Mouse (Mus musculus) limb, embryonic 11.5 days (tissue): Measurements from ENCODE around the gene Capn1. TPM values are rescaled to one million over a fixed set of nuclear protein-coding genes. Genes with fewer than 3 reads are reported as not detected.

Experiments
- ATAC-seq: fragments of 200-750 bp; cut with Nextera tagmentation; 2 replicates; pipeline ENCODE4 v1.8.0; 2017; ENCODE audit warnings: low read depth; ENCODE audit not compliant: insufficient number of reproducible peaks, low FRiP score, low TSS enrichment
- DNase-seq: peaks from one replicate; pipeline ENCODE4 v3.0.0-alpha.2; 2015; ENCODE audit warnings: low spot score
- H3K27ac ChIP-seq: fragments of 300-500 bp; sonication (generic); replicated peaks from 2 replicates; pipeline ENCODE4 v1.5.1; 2014; ENCODE audit warnings: low read depth, mild to moderate bottlenecking, low read length
- H3K27me3 ChIP-seq: fragments of 300-500 bp; sonication (generic); 2 replicates; pipeline ENCODE4 v1.6.1; 2014; ENCODE audit warnings: mild to moderate bottlenecking, low read length, mixed read lengths; ENCODE audit not compliant: control insufficient read depth, insufficient read depth
- H3K36me3 ChIP-seq: fragments of 300-500 bp; sonication (generic); 2 replicates; pipeline ENCODE4 v1.6.1; 2014; ENCODE audit warnings: mild to moderate bottlenecking, low read length, moderate library complexity, mixed read lengths; ENCODE audit not compliant: control insufficient read depth, insufficient read depth
- H3K4me1 ChIP-seq: fragments of 300-500 bp; sonication (generic); 2 replicates; pipeline ENCODE4 v1.6.1; 2014; ENCODE audit warnings: low read length, mixed read lengths; ENCODE audit not compliant: control insufficient read depth, insufficient read depth
- H3K4me2 ChIP-seq: fragments of 300-500 bp; sonication (generic); 2 replicates; pipeline ENCODE4 v1.6.1; 2014; ENCODE audit warnings: low read depth, mild to moderate bottlenecking, moderate library complexity; ENCODE audit not compliant: severe bottlenecking
- H3K4me3 ChIP-seq: fragments of 300-500 bp; sonication (generic); 2 replicates; pipeline ENCODE4 v1.5.1; 2014; ENCODE audit warnings: low read depth, low read length
- H3K9ac ChIP-seq: fragments of 300-500 bp; sonication (generic); 2 replicates; pipeline ENCODE4 v1.6.1; 2014; ENCODE audit warnings: mild to moderate bottlenecking, low read length
- H3K9me3 ChIP-seq: fragments of 300-500 bp; sonication (generic); 2 replicates; pipeline ENCODE4 v1.6.1; 2016; ENCODE audit warnings: low read length; ENCODE audit not compliant: control insufficient read depth
- WGBS: fragments of 180-500 bp; shearing (Covaris S2); extraction: QIAGEN DNeasy Blood & Tissue Kit; methylation state at CpG from one replicate; pipeline ENCODE4 v1.1.7; 2014; 5-methylcytosine and 5-hydroxymethylcytosine counted together
- polyA plus RNA-seq: library from polyadenylated mRNA; unstranded; fragments of >200 nt; fragmentation: Nextera tagmentation; extraction: Ambion mirVana; gene quantifications from 2 replicates; pipeline ENCODE4 v1.2.1, GENCODE M21; 2014

The Capn1 gene
- polyA plus RNA-seq, 1 experiment from 2014 or later, result 3.6 TPM

- Histone ChIP-seq H3K9me3 (no peaks in the 10 kb centered on the region), H3K27me3 (no peaks in the 10 kb centered on the region), H3K4me1 (no peaks in the 10 kb centered on the region), H3K36me3 (peaks cover 27% of the 10 kb centered on the region), H3K9ac (no peak overlapping the region), H3K27ac (peak overlapping the region; percentile 44; the same call in 1 of the 2 replicates), H3K4me2 (no peak overlapping the region), H3K4me3 (no peak overlapping the region)
- no peak for ATAC-seq
- no peak for DNase-seq
- 91% methylated on average over 19 of the region's 19 CpGs for WGBS
Observed at GRCm38 (mm10) chr19:5953201-5953770, 62.4 kb downstream of the Capn1 start.

GRCm38 (mm10) chr19:5952071-5952691, 63.5 kb downstream of the Capn1 start:
- 73% methylated on average over 13 of the region's 13 CpGs for WGBS
- Histone ChIP-seq H3K9ac (no peak overlapping the region), H3K27me3 (no peaks in the 10 kb centered on the region), H3K4me1 (no peaks in the 10 kb centered on the region), H3K27ac (peak overlapping the region; percentile 44; the same call in 1 of the 2 replicates), H3K4me3 (no peak overlapping the region), H3K9me3 (no peaks in the 10 kb centered on the region), H3K36me3 (peaks cover 26% of the 10 kb centered on the region), H3K4me2 (no peak overlapping the region)
- ATAC-seq (no peak), DNase-seq (no peak)

DNA sequence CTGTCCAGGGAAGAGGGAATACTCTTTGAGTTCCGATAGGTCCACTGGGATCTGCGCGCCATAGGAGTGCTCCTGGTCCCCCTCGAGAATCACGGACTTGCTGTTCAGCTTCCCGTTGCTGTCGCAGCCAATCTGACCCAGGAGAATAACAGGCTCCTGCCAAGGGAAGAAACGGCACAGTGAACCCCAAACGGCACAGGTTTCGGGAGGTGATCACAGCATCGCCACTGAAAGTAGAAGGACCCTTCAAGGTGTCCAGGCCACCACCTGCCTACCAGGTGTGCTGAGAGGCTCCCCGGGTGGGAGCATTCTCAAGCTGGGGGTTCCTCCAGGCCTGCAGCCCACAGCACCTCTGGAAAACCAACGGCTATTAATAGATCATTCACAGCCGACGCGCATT, 64.1 kb downstream of the Capn1 start:
- Histone ChIP-seq H3K36me3 (peaks cover 26% of the 10 kb centered on the region), H3K27ac (no peak overlapping the region), H3K4me1 (no peaks in the 10 kb centered on the region), H3K9ac (no peak overlapping the region), H3K9me3 (no peaks in the 10 kb centered on the region), H3K4me3 (no peak overlapping the region), H3K27me3 (no peaks in the 10 kb centered on the region), H3K4me2 (no peak overlapping the region)
- DNase-seq, result no peak
- 92% methylated on average over 16 of the region's 16 CpGs for WGBS
- no peak for ATAC-seq

GRCm38 (mm10) chr19:5950218-5950617, 65.5 kb downstream of the Capn1 start:
- 94% methylated on average over 11 of the region's 11 CpGs for WGBS
- no peaks in the 10 kb centered on the region for H3K9me3 ChIP-seq

GRCm38 (mm10) chr19:5945891-5946290, 69.8 kb downstream of the Capn1 start:
- WGBS, result 89% methylated on average over 8 of the region's 8 CpGs
- Histone ChIP-seq H3K4me2 (no peak overlapping the region), H3K4me3 (no peak overlapping the region), H3K4me1 (no peaks in the 10 kb centered on the region; the same call in 1 of the 2 replicates), H3K27me3 (no peaks in the 10 kb centered on the region), H3K36me3 (peaks cover 26% of the 10 kb centered on the region), H3K9ac (no peak overlapping the region), H3K9me3 (no peaks in the 10 kb centered on the region), H3K27ac (no peak overlapping the region)
- no peak for DNase-seq
- no peak for ATAC-seq

More at GRCm38 (mm10) chr19:5950218-5950617, 65.5 kb downstream of the Capn1 start:
- DNase-seq (no peak), ATAC-seq (no peak)
- no peak overlapping the region for H3K9ac ChIP-seq
- no peaks in the 10 kb centered on the region for H3K4me1 ChIP-seq
- no peak overlapping the region for H3K27ac ChIP-seq
- peaks cover 21% of the 10 kb centered on the region for H3K36me3 ChIP-seq
- H3K4me2 ChIP-seq, result no peak overlapping the region
- H3K27me3 ChIP-seq, result no peaks in the 10 kb centered on the region
- no peak overlapping the region for H3K4me3 ChIP-seq

- no peak overlapping the region for H3K27ac ChIP-seq
- no peaks in the 10 kb centered on the region for H3K27me3 ChIP-seq
- H3K9me3 ChIP-seq, result no peaks in the 10 kb centered on the region
- H3K4me3 ChIP-seq, result no peak overlapping the region
- peaks cover 28% of the 10 kb centered on the region for H3K36me3 ChIP-seq
- H3K4me1 ChIP-seq, result no peaks in the 10 kb centered on the region; the same call in 1 of the 2 replicates
- WGBS, result 84% methylated on average over 7 of the region's 7 CpGs
- H3K4me2 ChIP-seq, result no peak overlapping the region
- DNase-seq (no peak), ATAC-seq (peak; percentile 44; the same call in 1 of the 2 replicates)
- H3K9ac ChIP-seq, result no peak overlapping the region
Observed at GRCm38 (mm10) chr19:5945027-5945426, 70.7 kb downstream of the Capn1 start.

DNA sequence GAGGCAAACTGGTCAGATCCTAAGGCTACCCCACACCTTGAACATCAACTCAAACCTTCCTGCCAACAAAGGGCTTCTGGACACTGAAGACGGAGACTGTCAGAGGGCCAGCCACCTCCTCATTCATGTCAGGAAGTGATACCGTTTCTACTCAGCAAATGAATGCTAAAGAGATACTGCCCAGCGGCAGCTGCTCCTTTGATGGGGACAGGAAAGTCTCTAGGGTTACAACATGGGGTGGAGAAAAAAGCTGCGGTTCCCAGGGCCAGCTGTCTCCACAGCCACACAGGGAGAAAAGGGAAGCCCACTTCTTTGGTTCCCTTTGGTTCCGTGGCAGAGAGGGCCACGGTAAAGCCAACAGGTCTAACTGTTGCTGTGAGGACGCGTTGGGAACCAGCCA, 71.6 kb downstream of the Capn1 start:
- no peaks in the 10 kb centered on the region for H3K9me3 ChIP-seq
- H3K4me2 ChIP-seq, result no peak overlapping the region
- H3K36me3 ChIP-seq, result peaks cover 28% of the 10 kb centered on the region
- no peaks in the 10 kb centered on the region; the same call in 1 of the 2 replicates for H3K4me1 ChIP-seq
- H3K4me3 ChIP-seq, result no peak overlapping the region
- WGBS, result 79% methylated on average over 8 of the region's 8 CpGs
- DNase-seq (no peak), ATAC-seq (no peak)
- H3K9ac ChIP-seq, result no peak overlapping the region
- no peak overlapping the region for H3K27ac ChIP-seq
- H3K27me3 ChIP-seq, result no peaks in the 10 kb centered on the region

DNA sequence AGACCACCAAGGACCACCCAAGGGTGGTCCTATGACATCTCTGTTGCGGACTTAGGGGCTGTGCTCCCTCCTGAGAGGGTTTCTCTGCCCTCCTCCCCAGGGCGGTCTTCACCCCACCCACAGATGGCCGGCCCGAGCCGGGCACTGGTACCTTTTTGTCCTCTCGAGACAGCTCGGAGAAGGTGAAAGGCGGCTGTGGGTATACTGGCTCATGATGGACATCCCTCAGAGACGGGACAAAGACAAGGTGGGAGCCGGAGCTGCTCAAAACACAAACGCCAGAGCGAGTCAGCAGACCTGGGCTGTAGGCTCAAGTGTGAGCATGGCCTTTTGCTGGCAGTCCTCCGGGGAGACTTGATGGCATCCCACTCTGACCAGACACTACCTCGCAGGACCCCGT, 72.3 kb downstream of the Capn1 start:
- DNase-seq, result no peak
- 94% methylated on average over 15 of the region's 15 CpGs for WGBS
- Histone ChIP-seq H3K4me3 (no peak overlapping the region), H3K4me2 (no peak overlapping the region; the same call in 1 of the 2 replicates), H3K9ac (no peak overlapping the region), H3K27me3 (no peaks in the 10 kb centered on the region), H3K9me3 (no peaks in the 10 kb centered on the region), H3K36me3 (peaks cover 28% of the 10 kb centered on the region), H3K4me1 (no peaks in the 10 kb centered on the region; the same call in 1 of the 2 replicates), H3K27ac (no peak overlapping the region)
- no peak for ATAC-seq
